Mouse (Mus musculus) activated CD4-positive, CD25-positive, alpha-beta regulatory T cell (primary cell): Measurements from ENCODE around the gene Nos3. TPM values are rescaled to one million over a fixed set of nuclear protein-coding genes. Genes with fewer than 3 reads are reported as not detected.

Experiments used
- polyA plus RNA-seq, 2 experiments: library from polyadenylated mRNA; unstranded; fragments of 100-300 nt; shearing (Covaris generic); gene quantifications; one replicate each; pipeline ENCODE4 v1.2.1; 2017

The Nos3 gene
- polyA plus RNA-seq: under 1 TPM; 0.14 to 0.27 TPM

DNA sequence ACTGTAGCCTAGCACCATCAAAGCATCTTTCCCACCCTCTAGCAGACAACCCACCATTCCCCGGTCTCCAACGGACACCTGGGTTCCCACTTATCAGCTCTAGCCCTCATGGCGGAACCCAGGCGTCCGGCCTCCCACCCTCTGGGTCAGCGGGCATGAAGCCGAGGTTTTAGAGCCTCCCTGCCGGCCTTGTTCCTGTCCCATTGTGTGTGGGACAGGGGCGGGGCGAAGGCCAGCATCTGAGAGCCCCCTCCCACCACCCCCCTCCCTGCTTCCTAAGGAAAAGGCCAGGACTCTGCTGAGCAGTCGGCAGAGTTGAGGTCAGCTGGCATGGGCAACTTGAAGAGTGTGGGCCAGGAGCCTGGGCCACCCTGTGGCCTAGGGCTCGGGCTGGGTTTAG lies at the start of gene Nos3:
Gene Nos3 (plus strand): TSS at position 303 of the 400 bp plus-strand sequence.

DNA sequence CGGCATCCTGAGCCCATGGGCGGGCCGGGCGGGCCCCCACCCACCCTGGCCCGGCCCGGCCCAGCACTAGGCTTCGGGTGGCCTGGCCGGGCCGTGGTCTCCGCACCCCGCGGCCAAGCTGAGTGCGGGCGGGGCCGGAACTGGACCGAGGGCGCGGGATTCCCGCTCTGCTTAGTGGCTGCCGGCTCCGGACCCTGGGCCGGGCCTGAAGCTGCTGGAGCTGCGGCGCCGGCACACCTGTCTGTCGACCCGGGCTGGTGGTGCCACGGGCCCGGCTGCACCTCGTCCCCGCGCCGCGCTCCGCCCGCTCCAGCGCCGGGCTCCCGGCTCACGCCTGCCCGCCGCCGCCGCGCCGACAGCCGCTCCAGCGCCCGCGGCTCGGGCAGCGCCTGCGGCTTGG lies 13.3 kb upstream of the Nos3 start, which contains the start of gene Kcnh2:
Gene Kcnh2 (minus strand): TSS at position 327 of the 400 bp plus-strand sequence.

DNA sequence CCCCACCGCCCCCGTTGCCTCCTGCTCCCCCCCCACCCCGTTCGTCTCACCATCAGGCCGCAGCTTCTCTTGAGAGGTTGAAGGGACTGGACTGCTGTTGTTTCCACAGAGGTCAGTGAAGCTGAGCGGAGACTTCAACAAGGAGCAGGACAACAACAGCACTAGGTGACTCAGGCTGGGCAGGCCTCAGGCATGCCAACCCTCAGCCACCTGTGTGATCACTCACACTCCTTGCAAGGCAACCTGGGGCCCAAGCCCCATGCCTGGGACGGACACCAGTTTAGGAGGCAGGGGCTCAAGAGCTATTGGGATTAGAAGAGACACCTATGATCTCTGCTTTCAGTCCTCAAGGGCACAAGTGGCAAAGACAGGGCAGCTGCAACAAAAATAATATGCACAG lies 27.3 kb downstream of the Nos3 start, which contains the start of gene Atg9b:
Gene Atg9b (minus strand): TSS at position 280 of the 400 bp plus-strand sequence.

DNA sequence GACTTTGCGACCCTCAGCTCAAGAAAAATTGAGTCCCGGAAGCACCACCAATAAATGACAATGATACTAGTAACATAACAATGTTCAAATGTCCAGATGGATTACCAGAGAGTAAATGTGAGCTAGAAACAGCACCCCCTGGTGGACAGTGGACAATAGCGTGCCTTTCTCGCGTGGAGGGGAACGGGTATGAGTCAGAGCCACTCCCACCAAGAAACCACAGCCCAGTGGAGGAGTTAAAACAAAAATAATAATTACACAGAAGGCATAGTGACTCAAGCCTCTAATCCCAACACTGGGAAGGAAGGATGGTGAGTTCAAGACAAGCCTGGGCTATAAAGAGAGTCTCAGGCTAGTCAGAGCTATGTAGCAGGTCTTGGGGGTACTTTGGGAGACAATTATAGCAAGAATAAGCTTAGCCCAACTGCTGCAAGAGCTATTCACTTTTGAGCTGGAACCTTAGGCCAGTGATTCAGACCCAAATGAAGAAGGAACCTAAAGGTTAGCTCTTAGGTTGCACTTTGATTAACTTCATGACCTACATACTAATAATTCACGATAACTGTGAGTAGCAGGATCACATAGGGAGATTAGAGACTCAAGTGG lies 28.9 kb downstream of the Nos3 start, which contains the start of gene Abcb8:
Gene Abcb8 (plus strand): TSS at position 272 of the 606 bp plus-strand sequence.

DNA sequence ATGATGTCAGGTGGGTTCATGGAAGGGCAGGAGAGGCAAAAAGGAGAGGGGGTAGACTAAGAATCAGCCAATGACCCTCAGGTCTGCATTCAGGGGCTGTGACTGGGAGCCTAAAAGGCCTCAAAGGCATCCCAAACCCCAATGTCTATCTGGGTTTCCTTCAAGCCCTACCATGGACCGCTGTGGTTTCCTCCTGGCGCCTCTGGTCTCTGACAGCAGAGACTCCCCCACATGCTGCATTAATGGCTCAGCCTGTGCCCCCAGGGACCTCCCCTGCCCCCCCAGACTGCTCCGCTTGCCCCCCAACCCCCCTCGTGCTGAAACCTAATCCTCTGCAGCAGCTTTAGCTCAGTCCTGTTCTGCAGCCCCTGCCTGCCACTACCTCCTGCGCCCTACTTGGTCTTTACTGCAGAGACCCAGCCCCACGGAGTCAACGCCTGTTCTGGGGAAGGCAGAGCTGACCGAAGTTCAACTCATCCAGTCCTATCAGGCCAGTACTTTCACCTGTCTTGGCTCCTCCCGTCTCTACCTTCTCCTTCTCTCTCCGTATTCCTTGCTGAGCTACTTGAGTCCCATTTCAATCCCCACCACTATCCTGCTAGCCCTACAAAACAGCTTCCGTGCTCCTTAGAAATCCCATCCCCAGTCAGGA lies 48.6 kb downstream of the Nos3 start, which contains the start of gene Asic3:
Gene Asic3 (plus strand): TSS at position 351 of the 652 bp plus-strand sequence.

DNA sequence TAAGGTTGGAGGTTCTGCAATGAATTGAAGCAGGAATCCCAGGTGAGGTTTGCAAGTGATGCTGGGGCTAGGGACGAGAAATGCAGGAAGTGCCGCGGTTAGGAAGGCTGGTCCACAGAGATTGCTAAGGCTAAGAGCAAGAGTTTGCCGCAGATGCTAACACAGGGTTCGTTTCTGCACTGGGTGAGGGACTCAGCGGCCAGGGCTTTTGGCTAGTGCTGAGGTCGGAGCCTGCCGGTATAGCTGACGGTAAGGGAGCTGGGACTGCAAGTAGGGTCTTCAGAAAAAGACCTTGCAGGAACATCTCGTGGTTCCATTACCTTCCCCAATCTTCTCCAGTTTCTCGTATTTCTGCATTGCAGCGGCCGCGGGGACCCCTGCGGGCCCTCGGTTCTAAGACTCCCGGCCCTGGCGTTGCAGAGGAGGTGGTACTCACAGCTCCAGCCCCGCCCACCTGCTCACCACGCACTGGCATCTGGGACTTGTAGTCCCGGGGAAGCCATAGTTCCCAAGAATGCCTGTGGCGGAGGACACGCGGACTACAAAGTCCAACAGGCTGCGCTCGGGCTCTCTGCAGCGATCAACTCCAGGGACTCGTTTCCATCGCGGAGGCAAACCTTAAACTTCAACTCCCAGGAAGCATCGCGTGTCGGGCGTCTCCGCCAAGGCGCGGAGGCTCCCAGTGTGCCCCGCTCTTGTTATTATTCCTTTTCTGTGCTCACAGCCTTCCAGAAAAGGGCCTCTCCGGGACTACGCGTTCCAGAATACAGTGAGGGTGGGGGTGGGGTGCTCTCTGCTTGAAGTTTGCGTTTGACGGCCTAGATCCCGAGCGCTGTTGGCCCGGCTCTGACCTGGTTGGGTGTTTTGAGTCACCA lies 58.8 kb downstream of the Nos3 start, which contains the start of the genes Cdk5 and Slc4a2:
Gene Cdk5 (minus strand): TSS at position 402 of the 875 bp plus-strand sequence.
Gene Slc4a2 (plus strand): TSS at position 709 of the 875 bp plus-strand sequence.

Other genes with a start within 250 kb of the Nos3 start
- gene Nupl2, start 199.8 kb upstream of the Nos3 start, polyA plus RNA-seq: 10 to 100 TPM; 10.1 to 13.6 TPM
- gene Kcnh2, start 13.2 kb upstream of the Nos3 start, polyA plus RNA-seq: 1 to 10 TPM; 2.1 to 3.2 TPM
- 1 to 10 TPM in 1 of 2 experiments, under 1 TPM in 1; 1.00 to 1.1 TPM for gene Atg9b, start 27.3 kb downstream of the Nos3 start, polyA plus RNA-seq
- 10 to 100 TPM; 21.5 to 24.9 TPM for gene Abcb8, start 28.9 kb downstream of the Nos3 start, polyA plus RNA-seq
- not detected for gene Asic3, start 48.6 kb downstream of the Nos3 start, polyA plus RNA-seq
- 100 to 1,000 TPM in 1 of 2 experiments, 10 to 100 TPM in 1; 83.9 to 101 TPM for gene Cdk5, start 58.7 kb downstream of the Nos3 start, polyA plus RNA-seq
- gene Slc4a2, start 59.0 kb downstream of the Nos3 start, polyA plus RNA-seq: 10 to 100 TPM; 22.6 to 29.7 TPM
- 100 to 1,000 TPM; 103 to 108 TPM for gene Fastk, start 80.5 kb downstream of the Nos3 start, polyA plus RNA-seq
- 10 to 100 TPM; 56.9 to 63.6 TPM for gene Tmub1, start 83.0 kb downstream of the Nos3 start, polyA plus RNA-seq
- 10 to 100 TPM; 39.7 to 47.0 TPM for gene Agap3, start 87.4 kb downstream of the Nos3 start, polyA plus RNA-seq
- gene Gbx1, start 162.4 kb downstream of the Nos3 start, polyA plus RNA-seq: under 1 TPM in 1 of 2 experiments, not detected in 1; 0.05 TPM
- gene Asb10, start 176.2 kb downstream of the Nos3 start, polyA plus RNA-seq: under 1 TPM in 1 of 2 experiments, not detected in 1; 0.07 TPM
- not detected for gene 4931409K22Rik, start 192.0 kb downstream of the Nos3 start, polyA plus RNA-seq
- 10 to 100 TPM; 62.4 to 65.3 TPM for gene Abcf2, start 212.7 kb downstream of the Nos3 start, polyA plus RNA-seq
- 10 to 100 TPM; 23.6 to 33.5 TPM for gene Chpf2, start 221.9 kb downstream of the Nos3 start, polyA plus RNA-seq